Mouse (Mus musculus) cerebellum, adult 8-10 months (tissue): Measurements from ENCODE around the gene Kctd20.
A peak's percentile ranks its signal among the peaks of the same experiment; 100 is the strongest.

Experiments
- DNase-seq: peaks from one replicate; pipeline ENCODE4 v3.0.0; 2022

Gene Kctd20

GRCm38 (mm10) chr17:28951831-28952799 is at the start of gene Kctd20:
TSS of gene Kctd20 (plus strand) at chr17:28951950.
- peak; percentile 95 for DNase-seq

DNA sequence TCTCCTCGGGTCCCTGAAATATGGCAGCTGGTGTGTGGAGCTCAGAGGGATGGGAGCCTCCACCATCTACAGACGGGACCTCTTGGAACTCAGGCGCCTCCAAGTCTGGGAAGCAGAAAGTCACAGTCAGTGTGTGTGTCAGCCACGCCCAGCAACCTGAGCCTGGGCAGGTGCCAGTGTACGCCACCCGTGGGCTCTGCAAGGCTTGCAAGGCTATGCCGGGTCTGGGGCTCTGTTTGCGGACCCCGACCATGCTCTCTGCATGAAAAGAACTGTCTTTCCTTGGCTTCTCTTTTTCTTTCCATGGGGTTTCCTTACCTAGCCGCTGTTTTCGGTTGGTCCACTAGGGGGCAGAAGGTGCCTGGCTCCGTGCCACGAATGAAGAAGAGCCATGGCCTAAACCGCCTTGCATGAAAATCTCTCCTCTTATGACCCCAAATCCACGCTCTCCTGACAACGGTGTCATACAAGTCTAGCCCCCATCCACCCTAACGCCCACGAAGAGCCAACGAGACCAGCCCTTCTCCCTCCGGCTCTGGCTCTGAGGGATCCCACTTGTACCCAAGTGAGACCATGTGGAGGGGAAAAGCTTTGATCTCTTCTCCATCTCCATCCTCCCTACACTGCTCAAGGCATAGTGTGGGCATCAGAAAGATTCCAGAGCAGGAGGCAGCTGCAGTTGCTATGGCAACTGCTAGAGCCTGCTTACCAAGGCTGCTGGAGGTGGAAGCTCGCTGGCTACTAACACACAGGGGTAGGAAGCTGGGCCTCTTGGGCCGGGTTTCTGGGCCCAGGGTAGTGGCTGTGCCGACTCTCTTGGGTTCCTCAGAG is 47.0 kb upstream of the Kctd20 start:
- peak; percentile 77 for DNase-seq

- DNase-seq: no peak
Measured at GRCm38 (mm10) chr17:28905377-28905916, 46.3 kb upstream of the Kctd20 start.

- no peak for DNase-seq
Measured at GRCm38 (mm10) chr17:28907959-28908358, 43.8 kb upstream of the Kctd20 start.

- no peak for DNase-seq
Measured at GRCm38 (mm10) chr17:28909252-28909941, 42.4 kb upstream of the Kctd20 start.

DNA sequence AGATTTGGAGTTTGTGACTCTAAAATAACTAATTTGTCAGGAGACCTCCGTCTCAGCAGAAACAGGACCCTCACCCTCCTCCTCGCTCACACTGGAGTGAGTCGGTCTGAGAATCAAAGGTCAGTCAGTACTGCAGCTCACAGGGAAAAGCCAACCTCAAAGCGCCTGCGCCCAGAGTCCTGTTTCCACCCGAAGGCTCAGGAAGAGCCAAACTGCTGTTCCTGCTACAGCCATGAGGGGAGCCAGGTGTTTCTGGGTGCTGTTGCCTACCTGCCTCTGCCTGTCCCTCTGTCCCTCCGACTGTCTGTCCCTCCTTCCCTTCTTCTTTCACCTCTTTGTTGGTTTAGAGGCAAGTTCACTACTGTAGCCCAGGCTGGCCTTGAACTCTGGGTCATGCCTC is 41.6 kb upstream of the Kctd20 start:
- no peak for DNase-seq

DNA sequence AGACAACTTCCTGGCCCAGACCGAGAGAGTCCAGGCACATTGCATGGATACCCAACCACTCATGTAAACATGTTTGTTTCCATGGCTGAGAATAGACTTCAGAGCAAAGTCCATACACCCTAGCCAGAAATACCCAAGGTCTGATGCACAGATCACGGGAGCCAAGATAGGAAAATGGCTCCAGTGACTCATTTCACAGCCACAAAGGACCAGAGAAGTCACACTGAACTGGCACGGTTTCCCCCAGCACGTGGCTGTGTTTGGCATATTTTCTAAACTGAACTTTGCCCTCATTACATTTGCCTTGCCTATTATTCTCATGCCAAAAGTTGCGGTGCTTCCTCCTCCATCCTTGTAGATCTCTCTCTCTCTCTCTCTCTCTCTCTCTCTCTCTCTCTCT is 38.5 kb upstream of the Kctd20 start:
- no peak for DNase-seq

DNA sequence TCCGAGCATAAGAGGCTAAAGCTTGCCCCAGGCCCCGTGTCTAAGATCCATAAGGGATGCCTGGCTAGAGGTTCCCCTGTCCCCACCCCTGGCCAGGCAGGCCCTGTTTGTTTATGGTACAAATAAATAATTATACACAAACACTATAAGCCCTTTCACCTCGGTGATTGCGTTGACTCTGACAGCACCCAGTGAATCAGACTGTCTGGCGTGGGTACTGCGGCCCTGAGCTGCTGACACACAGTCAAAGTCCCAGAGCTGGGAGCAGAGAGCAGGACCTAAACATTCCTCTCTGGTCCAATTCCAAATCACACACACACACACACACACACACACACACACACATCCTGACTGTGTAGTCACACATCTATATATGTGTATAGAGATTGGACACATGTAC is 37.8 kb upstream of the Kctd20 start:
- no peak for DNase-seq

- no peak for DNase-seq
Measured at GRCm38 (mm10) chr17:28915060-28915628, 36.6 kb upstream of the Kctd20 start, which contains the start of gene 4930539E08Rik. TSS of gene 4930539E08Rik (minus strand) at chr17:28915324.

DNA sequence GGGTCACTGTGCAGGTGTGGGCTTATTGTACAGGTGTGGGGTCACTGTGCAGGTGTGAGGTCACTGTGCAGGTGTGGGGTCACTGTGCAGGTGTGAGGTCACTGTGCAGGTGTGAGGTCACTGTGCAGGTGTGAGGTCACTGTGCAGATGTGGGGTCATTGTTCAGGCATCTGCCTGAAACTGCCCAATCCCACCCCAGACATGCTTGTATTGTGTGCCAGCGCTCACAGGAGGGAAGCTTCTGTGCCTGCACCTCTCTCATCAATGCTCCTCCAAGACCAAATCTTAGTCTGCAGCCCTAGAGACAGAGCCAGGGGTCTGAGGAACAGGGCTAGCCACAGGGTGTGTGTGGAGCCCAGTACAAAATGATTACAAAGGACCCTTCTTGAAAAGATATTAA is 35.2 kb upstream of the Kctd20 start:
- DNase-seq: no peak

DNA sequence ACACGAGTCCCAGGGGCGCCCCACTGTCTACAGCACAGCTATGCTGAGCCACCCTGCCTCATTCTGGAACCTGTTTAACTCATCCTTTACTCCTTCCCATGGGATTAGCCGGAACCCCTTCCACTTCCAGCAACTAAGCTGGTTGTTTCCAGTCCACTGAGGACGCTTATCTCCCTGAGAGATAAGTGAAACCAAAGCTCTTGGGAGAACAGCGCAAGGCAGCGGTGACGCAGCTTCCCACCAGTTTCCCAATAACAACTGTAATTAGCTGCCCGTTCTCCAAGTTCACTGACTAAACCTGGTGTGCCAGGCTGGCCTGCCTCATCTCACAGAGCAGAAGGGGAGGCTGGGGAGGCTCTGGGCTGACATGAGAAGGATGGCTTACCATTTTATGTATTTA is 30.7 kb upstream of the Kctd20 start:
- DNase-seq: no peak

DNA sequence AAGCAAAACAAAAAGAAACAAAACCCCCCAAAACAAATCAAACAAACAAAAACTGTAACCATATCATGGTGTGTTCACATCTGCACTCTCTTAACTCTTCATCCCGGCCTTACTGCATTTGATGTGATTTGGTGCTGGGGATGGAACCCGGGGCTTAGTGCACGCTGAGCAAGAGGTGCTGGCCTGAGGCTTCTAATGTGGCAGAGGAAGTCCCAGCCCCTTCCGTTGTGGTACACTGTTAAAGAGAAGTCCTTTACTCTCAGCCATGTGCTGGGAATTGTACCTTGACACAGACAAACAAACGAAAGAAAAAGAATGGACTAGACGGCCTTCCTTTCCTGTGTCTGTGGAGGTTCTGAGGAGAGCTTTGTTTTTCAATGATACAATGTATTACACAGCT is 29.7 kb upstream of the Kctd20 start:
- no peak for DNase-seq

GRCm38 (mm10) chr17:28924957-28925595 is 26.7 kb upstream of the Kctd20 start:
- no peak for DNase-seq

GRCm38 (mm10) chr17:28926380-28926779 is 25.4 kb upstream of the Kctd20 start:
- DNase-seq: peak; percentile 85

DNA sequence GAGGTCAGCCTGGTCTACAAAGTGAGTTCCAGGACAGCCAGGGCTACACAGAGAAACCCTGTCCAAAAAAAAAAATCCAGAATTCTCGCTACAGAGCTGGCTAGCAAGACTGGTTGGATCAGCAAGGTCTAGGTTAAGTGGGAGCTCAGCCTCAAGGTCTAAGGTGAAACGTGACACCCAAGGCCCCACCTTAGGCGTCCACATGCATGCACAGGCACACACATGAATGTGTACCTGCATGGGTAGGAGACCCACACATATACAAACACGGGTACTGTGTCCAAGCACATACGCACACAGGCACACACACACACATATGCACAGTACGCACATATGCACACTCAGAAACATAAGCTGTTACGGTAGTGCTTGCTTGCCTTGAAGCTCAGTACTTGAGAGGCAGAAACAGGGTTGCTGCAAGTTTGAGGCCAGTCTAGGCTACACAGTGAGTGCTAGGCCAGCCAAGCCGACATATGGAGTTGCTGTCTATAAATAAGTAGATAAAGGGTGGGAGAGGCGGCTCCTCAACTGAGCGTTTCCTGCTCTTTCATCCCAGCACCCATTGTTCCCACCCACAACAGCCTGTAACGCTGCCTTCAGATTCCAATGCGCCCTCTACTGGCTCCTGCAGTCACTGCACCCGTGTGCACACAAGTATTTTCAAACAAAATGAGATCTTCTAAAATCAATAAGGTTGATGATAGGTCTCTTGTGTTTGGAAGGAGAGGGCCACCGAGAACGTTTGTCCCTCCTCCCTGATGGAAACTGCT is 24.7 kb upstream of the Kctd20 start:
- DNase-seq: peak; percentile 26

- DNase-seq: no peak
Measured at GRCm38 (mm10) chr17:28928004-28928403, 23.7 kb upstream of the Kctd20 start.

DNA sequence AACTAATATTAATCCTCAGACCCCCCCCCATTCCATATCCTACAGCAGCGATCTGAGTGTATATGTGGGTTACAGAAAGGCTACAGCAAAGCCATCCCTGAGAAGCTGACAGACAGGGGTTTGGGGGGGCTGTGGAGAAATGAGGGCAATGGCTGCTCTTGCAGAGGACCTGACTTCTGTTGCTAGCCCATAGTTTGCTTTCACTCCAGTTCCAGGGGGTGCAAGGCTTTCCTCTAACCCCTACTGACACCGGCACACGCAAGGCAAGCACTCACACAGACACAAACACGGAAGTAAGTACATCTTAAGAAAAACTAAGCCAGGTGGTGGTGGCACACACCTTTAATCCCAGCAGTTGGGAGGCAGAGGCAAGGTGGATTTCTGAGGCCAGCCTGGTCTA is 22.4 kb upstream of the Kctd20 start:
- DNase-seq: no peak

DNA sequence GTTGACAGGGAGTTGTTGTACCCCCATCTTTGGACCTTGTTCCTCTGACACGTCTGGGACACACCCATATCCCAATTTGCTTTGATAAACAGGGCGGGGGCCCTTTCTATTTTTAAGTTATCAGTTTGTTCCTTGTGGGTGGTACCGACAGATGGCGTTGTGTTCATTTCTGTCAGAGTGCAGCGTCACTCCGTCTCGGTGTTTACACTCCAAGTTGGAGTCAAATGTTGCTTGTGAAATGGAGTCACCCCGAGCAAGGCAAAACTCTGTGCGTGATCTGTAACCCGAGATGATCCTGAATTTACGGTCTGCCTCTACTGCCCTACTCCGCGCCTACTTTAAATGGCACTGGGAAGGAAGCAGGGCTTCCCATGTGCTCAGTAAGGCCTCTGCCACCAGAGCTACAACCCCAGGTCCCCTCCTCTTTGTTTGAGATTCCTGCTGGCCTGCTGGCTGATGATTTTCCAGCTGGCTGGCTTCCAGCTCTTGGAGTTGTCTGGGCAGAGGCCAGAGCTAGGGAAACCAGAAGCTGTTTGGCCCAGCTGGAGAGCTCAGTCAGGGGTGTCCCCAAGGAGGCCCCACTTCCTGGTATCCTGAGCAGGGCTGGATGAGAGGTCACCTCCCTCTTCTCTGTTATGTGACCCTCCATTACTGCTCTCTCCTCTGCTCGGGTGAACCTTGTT is 21.2 kb upstream of the Kctd20 start:
- DNase-seq: peak; percentile 34

DNA sequence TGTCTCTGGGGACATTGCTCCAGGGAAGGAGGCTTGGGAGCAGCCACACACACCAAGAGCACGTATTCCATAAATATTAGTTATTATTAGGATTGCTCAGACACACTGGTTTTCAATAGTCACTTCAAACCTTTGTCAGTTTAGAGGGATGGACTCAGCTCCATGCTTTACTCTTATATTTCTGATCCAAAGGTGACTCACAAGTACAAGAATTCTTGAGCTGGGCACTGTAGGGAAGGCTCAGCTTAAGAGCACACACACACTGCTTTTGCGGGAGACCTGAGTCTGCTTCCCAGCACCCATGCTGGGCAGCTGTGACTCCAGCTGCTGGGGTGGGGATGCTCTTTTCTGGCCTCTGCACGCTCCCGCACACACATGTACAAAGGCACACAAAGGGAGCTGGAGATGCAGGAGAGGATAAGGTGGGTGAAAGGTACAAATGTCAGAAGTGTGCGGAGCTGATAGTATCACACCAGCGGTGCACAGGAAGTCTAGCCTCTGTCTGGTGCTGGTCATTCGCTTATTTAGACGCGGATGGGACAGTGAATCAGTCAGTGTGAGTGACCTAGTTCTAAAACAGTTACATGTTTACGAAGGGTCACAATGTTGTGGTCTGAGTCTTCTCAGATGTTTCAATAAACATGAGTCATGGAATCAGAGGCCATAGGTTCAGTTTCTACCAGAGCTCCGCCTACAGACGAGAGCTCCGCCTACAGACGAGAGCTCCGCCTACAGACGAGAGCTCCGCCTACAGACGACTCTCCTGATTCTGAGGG is 20.1 kb upstream of the Kctd20 start:
- no peak for DNase-seq

GRCm38 (mm10) chr17:28932274-28932673 is 19.5 kb upstream of the Kctd20 start:
- DNase-seq: no peak
